Mouse (Mus musculus) c-Kit-positive CD71-negative TER-119-negative erythroid progenitor cells, embryonic 14.5 days (primary cell): ENCODE data around the gene Slc25a39.
"Not testable (repeated sequence)": the region's sequence is repeated elsewhere in the genome, so short reads cannot be mapped to it uniquely, and the experiment has no call there.

ENCODE experiments used
- DNase-seq: peaks from one replicate; pipeline ENCODE4 v3.0.0-alpha.2; 2013; ENCODE audit warnings: low read depth

The Slc25a39 gene

GRCm38 (mm10) chr11:102411704-102412103 lies 4.0 kb upstream of the Slc25a39 start:
- peak; percentile 89 for DNase-seq

DNA sequence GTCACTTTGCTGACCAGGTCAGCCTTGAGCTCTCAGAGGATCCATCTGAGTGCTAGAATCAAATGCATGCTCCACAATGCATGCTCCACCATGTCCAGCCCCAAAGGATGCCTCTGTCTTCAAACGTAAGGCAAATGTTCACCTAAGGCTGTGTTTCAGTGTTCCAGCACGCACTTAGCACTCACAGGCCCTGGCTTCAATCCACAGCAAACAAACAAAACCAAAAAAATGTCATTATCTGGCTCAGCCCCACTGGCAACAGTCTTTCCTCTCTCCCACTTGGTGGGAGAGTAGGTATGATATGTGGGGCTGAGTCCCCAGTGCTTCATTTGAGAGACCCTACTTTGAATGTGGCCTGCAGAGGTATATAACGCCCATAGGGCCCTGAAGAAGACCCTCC lies 3.3 kb upstream of the Slc25a39 start:
- DNase-seq = no peak

DNA sequence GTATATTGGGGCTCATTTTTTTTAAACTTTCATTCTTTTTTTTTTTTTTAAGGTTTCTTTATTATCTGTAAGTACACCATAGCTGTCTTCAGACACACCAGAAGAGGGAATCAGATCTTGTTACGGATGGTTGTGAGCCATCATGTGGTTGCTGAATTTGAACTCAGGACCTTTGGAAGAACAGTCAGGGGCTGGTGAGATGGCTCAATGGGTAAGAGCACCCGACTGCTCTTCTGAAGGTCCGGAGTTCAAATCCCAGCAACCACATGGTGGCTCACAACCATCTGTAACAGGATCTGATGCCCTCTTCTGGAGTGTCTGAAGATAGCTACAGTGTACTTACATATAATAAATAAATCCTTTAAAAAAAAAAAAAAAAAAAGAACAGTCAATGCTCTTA lies 2.6 kb upstream of the Slc25a39 start:
- not testable (repeated sequence) for DNase-seq

DNA sequence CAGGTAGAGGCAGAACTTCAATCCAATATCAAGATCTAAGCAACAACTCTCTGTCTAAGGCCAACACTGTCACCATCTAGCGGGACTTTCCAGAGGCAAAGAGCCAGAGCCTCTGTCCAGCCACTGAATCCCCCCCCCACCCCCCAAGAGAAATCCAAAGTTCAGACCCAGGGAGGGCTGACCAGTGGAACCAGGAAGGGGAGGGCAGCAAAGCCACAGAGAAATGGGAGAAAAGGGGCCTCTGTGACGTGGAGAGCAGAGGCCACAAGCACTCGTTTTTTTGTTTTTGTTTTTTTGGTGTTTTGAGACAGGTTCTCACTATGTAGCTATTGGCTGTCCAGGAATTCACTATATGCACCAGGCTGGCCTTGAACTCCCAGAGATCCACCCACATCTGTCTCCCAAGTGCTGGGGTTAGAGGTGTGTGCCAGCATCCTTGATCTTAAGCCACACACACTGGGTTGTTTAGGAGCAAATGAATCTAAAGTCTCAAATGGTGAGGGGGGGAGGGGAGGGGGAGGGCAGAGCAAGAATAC lies 2.1 kb upstream of the Slc25a39 start:
- no peak for DNase-seq

DNA sequence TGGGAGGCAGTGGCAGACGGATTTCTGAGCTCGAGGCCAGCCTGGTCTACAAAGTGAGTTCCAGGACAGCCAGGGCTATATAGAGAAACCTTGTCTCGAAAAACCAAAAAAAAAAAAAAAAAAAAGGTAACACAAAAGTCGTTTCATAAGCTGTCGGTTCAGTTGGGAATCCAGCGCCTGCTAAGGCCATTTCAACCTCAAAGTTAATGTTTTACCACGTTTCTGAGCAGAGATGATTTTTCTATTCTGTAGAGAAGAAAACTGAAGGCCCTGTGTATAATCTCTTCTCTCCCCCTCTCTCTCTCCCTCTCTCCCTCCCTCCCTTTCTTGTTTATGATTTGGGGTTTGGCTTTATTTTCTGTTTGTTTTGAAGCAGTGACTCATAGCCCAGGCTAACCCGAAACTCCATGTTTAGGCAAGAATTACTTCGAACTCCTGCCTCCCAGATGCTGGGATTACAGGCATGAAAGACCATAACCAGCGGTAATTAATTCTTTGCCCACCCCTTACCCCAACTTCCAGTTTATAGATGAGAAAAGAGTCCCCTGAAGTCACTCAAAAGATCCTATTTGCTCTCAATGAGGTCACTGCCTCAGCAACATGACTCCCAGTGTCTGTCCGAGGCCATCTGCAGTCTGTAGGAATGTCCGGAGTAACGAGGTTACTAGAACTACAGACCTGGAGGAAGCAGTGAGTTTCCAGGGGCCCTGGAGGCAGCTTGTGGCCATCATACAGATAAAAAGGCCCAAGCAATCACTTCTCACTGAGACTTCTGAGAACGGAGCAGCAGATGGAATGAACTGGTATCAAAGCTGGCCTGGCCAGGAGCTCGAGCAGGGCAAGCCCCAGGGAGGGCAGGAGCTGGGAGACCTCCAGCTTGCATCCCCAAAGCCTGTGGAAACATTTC lies 1.4 kb upstream of the Slc25a39 start:
- no peak for DNase-seq

GRCm38 (mm10) chr11:102408344-102408876 lies 664 bp upstream of the Slc25a39 start:
- peak; percentile 99 for DNase-seq

GRCm38 (mm10) chr11:102406900-102407833 lies 579 bp downstream of the Slc25a39 start:
- DNase-seq = peak; percentile 74

DNA sequence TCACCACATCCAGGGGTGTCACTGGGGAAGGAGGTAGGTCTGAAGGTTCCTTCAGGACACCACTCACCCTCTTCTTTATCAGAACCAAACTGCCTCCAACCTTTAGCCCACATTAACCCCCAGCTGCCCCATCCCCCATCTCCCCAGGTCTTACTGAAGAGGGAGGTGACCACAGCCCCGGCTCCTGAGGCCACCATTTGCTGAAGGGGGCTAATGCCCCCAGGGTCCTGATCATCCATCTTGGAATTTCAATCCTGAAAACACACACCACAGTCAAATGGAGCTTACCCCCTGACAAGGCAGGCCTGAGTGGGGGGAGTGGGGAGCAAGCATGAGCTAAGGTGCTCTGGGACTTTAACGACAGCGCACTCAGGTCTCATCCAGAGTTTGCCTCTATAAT lies 1.3 kb downstream of the Slc25a39 start:
- no peak for DNase-seq

GRCm38 (mm10) chr11:102405544-102406285 lies 2.0 kb downstream of the Slc25a39 start:
- no peak for DNase-seq

DNA sequence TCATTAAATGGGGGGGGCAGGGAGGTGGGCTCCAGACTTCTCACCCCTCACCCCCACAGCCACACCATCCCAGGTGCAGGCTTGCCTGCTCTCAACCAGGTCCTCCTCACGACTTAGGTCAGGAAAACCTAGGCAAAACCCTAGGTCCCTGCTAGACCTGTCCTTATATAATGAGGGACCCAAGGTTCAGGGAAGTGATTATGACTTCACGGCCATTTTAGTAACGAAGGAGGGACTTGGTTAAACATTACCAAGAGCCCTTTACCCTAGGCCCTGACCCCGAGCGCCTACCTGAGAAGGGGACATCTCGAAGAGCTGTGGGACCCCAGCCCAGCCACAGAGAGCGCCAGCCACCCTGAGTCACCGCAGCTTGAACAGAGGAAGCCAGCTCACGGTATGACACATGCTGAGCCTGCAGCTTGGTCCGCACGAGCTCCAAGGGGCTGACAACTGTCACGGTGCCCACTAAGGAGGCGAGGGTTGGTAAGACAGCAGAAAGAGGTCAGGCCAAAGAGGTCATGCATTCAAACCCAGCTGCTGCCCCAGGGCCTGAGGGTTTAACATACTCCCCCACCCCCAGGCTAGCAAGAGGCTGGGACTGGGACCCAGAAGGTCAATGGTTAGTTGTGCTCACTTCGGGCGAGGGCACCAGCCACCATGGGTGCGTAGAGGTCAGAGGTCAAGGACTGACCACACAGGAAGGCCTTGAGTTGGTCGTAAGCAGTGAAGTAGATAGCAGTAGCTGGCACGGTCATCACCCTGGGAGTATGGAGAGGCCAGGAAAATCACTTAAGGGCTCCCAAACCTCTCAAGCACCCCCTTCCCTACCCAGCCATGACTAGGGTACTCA lies 3.4 kb downstream of the Slc25a39 start:
- DNase-seq = no peak

GRCm38 (mm10) chr11:102403657-102404056 lies 4.1 kb downstream of the Slc25a39 start:
- DNase-seq = no peak

- no peak for DNase-seq
These were observed 5.7 kb downstream of the Slc25a39 start for GRCm38 (mm10) chr11:102401898-102402500.

DNA sequence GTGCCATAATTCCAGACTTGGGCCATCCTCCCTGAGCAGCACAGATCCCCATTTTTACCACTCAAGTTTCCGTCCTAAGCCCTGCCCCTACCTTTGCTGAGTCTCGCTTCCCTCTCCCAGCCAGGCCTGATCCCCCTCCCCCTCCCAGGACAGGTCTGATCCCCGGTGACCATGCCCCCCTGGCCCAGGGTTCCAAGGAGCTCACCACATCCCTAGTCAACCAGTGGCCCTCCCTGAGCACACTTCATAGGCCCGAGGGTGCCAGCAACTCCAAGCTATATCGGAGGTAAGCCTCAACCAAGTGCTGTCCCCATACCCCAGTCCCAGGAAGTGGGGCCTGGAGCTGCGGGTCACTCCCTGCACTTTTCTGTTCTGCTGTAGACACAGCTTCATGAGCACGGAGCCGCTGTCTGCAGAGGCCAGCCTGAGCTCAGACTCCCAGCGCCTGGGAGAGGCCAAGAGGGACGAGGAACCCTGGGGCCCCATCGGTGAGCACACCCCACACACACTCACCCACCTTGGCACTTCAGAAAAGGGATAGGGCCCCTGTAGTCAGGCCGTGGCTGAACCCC lies 7.1 kb downstream of the Slc25a39 start:
- DNase-seq = no peak

DNA sequence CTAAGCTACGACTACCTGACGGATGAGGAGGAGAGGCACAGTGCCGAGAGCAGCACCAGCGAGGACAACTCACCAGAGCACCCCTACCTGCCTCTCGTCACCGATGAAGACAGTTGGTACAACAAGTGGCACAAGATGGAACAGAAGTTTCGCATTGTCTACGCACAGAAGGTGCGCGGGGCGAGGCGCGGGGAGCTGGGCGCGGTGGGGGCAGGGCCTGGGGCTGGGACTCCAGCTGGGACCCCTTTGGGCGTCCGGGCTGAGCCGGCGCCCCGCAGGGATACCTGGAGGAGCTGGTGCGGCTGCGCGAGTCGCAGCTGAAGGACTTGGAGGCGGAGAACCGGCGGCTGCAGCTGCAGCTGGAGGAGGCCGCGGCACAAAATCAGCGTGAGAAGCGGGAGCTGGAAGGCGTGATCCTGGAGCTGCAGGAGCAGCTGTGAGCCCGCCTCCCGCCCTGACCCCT lies 8.1 kb downstream of the Slc25a39 start:
- no peak for DNase-seq

GRCm38 (mm10) chr11:102399107-102399506 lies 8.6 kb downstream of the Slc25a39 start:
- DNase-seq = no peak

GRCm38 (mm10) chr11:102398007-102398825 lies 9.5 kb downstream of the Slc25a39 start:
- no peak for DNase-seq

GRCm38 (mm10) chr11:102396671-102397141 lies 11.0 kb downstream of the Slc25a39 start:
- no peak for DNase-seq

DNA sequence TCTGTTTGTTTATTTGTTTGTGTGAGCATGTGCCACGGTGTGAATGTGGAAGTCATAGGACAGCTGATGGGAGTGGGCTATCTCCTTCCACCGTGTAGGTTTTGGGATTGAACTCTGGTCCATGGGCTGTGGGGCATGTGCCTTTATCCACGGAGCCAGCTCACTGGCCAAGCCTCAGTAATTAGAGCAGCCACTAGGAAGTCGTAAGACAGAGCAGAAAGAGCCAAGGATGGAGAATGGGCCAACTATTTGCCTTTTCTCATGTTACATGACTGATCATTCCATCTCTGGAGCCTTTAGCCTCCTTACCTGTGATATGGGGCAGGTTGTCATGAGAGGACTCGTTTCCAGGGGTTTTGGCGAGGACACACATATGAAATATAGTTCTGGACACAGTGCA lies 11.5 kb downstream of the Slc25a39 start:
- DNase-seq = no peak

DNA sequence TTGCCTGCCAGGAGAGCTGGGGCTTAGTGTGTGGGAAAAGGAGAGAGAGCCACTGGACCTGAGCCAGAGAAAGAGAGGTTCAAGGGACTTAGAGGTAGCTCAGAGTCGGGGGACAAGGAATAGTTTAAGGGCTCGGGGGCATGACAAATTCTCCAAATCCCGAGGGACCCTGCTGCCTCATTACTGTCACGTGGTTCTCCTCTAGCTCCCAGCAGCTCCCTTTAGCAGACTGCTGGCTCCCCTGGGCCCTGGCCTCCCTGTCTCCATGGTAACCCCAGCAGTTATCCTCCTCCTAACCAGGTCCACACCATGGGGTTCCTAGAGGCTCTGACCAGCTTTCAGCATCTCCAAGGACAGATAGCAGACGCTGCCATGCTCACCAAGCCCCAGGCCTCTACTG lies 12.5 kb downstream of the Slc25a39 start:
- no peak for DNase-seq
